Mouse (Mus musculus): Measurements from ENCODE around the gene Olfr248. TPM values are rescaled to one million over a fixed set of nuclear protein-coding genes. Genes with fewer than 3 reads are reported as not detected.
"Not testable (repeated sequence)": the region's sequence is repeated elsewhere in the genome, so short reads cannot be mapped to it uniquely, and the experiment has no call there.

The Olfr248 gene
- polyA plus RNA-seq (2016; fragmentation: Nextera tagmentation; extraction: Ambion mirVana) = not detected in 2 replicates

GRCm38 (mm10) chr1:174390746-174391145 lies at the start of gene Olfr248:
Gene Olfr248, plus strand, starts transcription at chr1:174391046.
- Histone ChIP-seq H3K4me1 (no peaks in the 10 kb centered on the region), H3K4me2 (replicated peaks) (no peak within 1 kb of the TSS), H3K36me3 (no peaks in the 10 kb centered on the region), H3K27me3 (no peaks in the 10 kb centered on the region), H3K9ac (no peak within 1 kb of the TSS), H3K4me3 (no peak within 1 kb of the TSS), H3K27ac (no peak within 1 kb of the TSS), H3K9me3 (replicated peaks) (no peaks in the 10 kb centered on the region)
- 87% methylated on average over 2 of the region's 2 CpGs for WGBS
- no peak for ATAC-seq (ENCODE audit: low FRiP score)

- not testable (repeated sequence) for H3K36me3 ChIP-seq; H3K27me3 ChIP-seq; H3K9me3 ChIP-seq (replicated peaks); H3K4me2 ChIP-seq (replicated peaks); ATAC-seq (ENCODE audit: low FRiP score); H3K27ac ChIP-seq; H3K9ac ChIP-seq; H3K4me3 ChIP-seq; H3K4me1 ChIP-seq
- 72% methylated on average over 1 of the region's 1 CpGs for WGBS
Measured at GRCm38 (mm10) chr1:174353636-174354035, 37.2 kb upstream of the Olfr248 start.

GRCm38 (mm10) chr1:174354640-174355039 lies 36.2 kb upstream of the Olfr248 start:
- 83% methylated on average over 5 of the region's 5 CpGs for WGBS
- no peaks in the 10 kb centered on the region for H3K9me3 ChIP-seq (replicated peaks)
- H3K9ac ChIP-seq = no peak overlapping the region
- no peak overlapping the region for H3K4me2 ChIP-seq (replicated peaks)
- H3K27ac ChIP-seq = no peak overlapping the region
- no peak overlapping the region for H3K4me3 ChIP-seq
- ATAC-seq (ENCODE audit: low FRiP score) = no peak
- no peaks in the 10 kb centered on the region for H3K36me3 ChIP-seq
- no peaks in the 10 kb centered on the region for H3K4me1 ChIP-seq
- no peaks in the 10 kb centered on the region for H3K27me3 ChIP-seq

GRCm38 (mm10) chr1:174364882-174365451 lies 25.9 kb upstream of the Olfr248 start, which contains the start of gene Olfr417:
Gene Olfr417, plus strand, starts transcription at chr1:174365122.
- Histone ChIP-seq H3K9me3 (replicated peaks) (no peaks in the 10 kb centered on the region), H3K4me3 (no peak within 1 kb of the TSS), H3K4me1 (no peaks in the 10 kb centered on the region), H3K27ac (no peak within 1 kb of the TSS), H3K27me3 (no peaks in the 10 kb centered on the region), H3K9ac (no peak within 1 kb of the TSS), H3K36me3 (no peaks in the 10 kb centered on the region), H3K4me2 (replicated peaks) (no peak within 1 kb of the TSS)
- 76% methylated on average over 2 of the region's 2 CpGs for WGBS
- ATAC-seq (ENCODE audit: low FRiP score) = no peak

GRCm38 (mm10) chr1:174373799-174374198 lies 17.0 kb upstream of the Olfr248 start:
- Histone ChIP-seq H3K27me3 (no peaks in the 10 kb centered on the region), H3K4me2 (replicated peaks) (no peak overlapping the region), H3K4me3 (no peak overlapping the region), H3K9me3 (replicated peaks) (no peaks in the 10 kb centered on the region), H3K36me3 (no peaks in the 10 kb centered on the region), H3K9ac (no peak overlapping the region), H3K27ac (no peak overlapping the region), H3K4me1 (no peaks in the 10 kb centered on the region)
- no peak for ATAC-seq (ENCODE audit: low FRiP score)
- 96% methylated on average over 3 of the region's 3 CpGs for WGBS

GRCm38 (mm10) chr1:174422959-174423358 lies 32.1 kb downstream of the Olfr248 start:
- Histone ChIP-seq H3K27me3 (no peaks in the 10 kb centered on the region), H3K27ac (no peak overlapping the region), H3K36me3 (no peaks in the 10 kb centered on the region), H3K4me3 (no peak overlapping the region), H3K4me2 (replicated peaks) (no peak overlapping the region), H3K9me3 (replicated peaks) (no peaks in the 10 kb centered on the region), H3K9ac (no peak overlapping the region), H3K4me1 (no peaks in the 10 kb centered on the region)
- no peak for ATAC-seq (ENCODE audit: low FRiP score)
- WGBS = 85% methylated on average over 4 of the region's 4 CpGs

- Histone ChIP-seq H3K36me3 (no peaks in the 10 kb centered on the region), H3K4me3 (no peak within 1 kb of the TSS), H3K9me3 (replicated peaks) (no peaks in the 10 kb centered on the region), H3K9ac (no peak within 1 kb of the TSS), H3K4me2 (replicated peaks) (no peak within 1 kb of the TSS), H3K27me3 (no peaks in the 10 kb centered on the region), H3K27ac (no peak within 1 kb of the TSS), H3K4me1 (no peaks in the 10 kb centered on the region)
- no peak for ATAC-seq (ENCODE audit: low FRiP score)
- 82% methylated on average over 1 of the region's 1 CpGs for WGBS
Measured at GRCm38 (mm10) chr1:174423764-174424163, 32.9 kb downstream of the Olfr248 start, which contains the start of gene Olfr414. Gene Olfr414, plus strand, starts transcription at chr1:174424064.

GRCm38 (mm10) chr1:174426180-174426986 lies 35.5 kb downstream of the Olfr248 start:
- Histone ChIP-seq H3K9me3 (replicated peaks) (no peaks in the 10 kb centered on the region), H3K36me3 (no peaks in the 10 kb centered on the region), H3K4me1 (no peaks in the 10 kb centered on the region), H3K27ac (no peak overlapping the region), H3K9ac (no peak overlapping the region), H3K4me3 (no peak overlapping the region), H3K4me2 (replicated peaks) (no peak overlapping the region), H3K27me3 (no peaks in the 10 kb centered on the region)
- no peak for ATAC-seq (ENCODE audit: low FRiP score)
- 60% methylated on average over 3 of the region's 3 CpGs for whole genome bisulfite sequencing

- Histone ChIP-seq H3K27ac (no peak overlapping the region), H3K9ac (no peak overlapping the region), H3K36me3 (no peaks in the 10 kb centered on the region), H3K27me3 (no peaks in the 10 kb centered on the region), H3K9me3 (replicated peaks) (no peaks in the 10 kb centered on the region), H3K4me3 (no peak overlapping the region), H3K4me2 (replicated peaks) (no peak overlapping the region), H3K4me1 (no peaks in the 10 kb centered on the region)
- 87% methylated on average over 1 of the region's 1 CpGs for WGBS
- no peak for ATAC-seq (ENCODE audit: low FRiP score)
Measured at GRCm38 (mm10) chr1:174427402-174427801, 36.6 kb downstream of the Olfr248 start.

GRCm38 (mm10) chr1:174428407-174428806 lies 37.6 kb downstream of the Olfr248 start:
- Histone ChIP-seq H3K4me3 (no peak overlapping the region), H3K27ac (no peak overlapping the region), H3K27me3 (no peaks in the 10 kb centered on the region), H3K9ac (no peak overlapping the region), H3K4me1 (no peaks in the 10 kb centered on the region), H3K9me3 (replicated peaks) (no peaks in the 10 kb centered on the region), H3K4me2 (replicated peaks) (no peak overlapping the region), H3K36me3 (no peaks in the 10 kb centered on the region)
- 96% methylated on average over 2 of the region's 2 CpGs for WGBS
- no peak for ATAC-seq (ENCODE audit: low FRiP score)

GRCm38 (mm10) chr1:174434121-174434520 lies 43.3 kb downstream of the Olfr248 start:
- no peaks in the 10 kb centered on the region for H3K9me3 ChIP-seq (replicated peaks)
- no peaks in the 10 kb centered on the region for H3K4me1 ChIP-seq
- WGBS = 56% methylated on average over 1 of the region's 1 CpGs
- ATAC-seq (ENCODE audit: low FRiP score) = no peak
- no peak overlapping the region for H3K27ac ChIP-seq
- H3K9ac ChIP-seq = no peak overlapping the region
- no peak overlapping the region for H3K4me2 ChIP-seq (replicated peaks)
- H3K4me3 ChIP-seq = no peak overlapping the region
- H3K27me3 ChIP-seq = no peaks in the 10 kb centered on the region
- no peaks in the 10 kb centered on the region for H3K36me3 ChIP-seq

All from hindbrain, embryonic 12.5 days (tissue).